Mouse (Mus musculus): ENCODE measurements around the gene Coa6. TPM values are rescaled to one million over a fixed set of nuclear protein-coding genes. Genes with fewer than 3 reads are reported as not detected.
A peak's percentile ranks its signal among the peaks of the same experiment; 100 is the strongest.

Coa6 gene
- polyA plus RNA-seq, 1 experiment from 2014 or later: 52.7 TPM

DNA sequence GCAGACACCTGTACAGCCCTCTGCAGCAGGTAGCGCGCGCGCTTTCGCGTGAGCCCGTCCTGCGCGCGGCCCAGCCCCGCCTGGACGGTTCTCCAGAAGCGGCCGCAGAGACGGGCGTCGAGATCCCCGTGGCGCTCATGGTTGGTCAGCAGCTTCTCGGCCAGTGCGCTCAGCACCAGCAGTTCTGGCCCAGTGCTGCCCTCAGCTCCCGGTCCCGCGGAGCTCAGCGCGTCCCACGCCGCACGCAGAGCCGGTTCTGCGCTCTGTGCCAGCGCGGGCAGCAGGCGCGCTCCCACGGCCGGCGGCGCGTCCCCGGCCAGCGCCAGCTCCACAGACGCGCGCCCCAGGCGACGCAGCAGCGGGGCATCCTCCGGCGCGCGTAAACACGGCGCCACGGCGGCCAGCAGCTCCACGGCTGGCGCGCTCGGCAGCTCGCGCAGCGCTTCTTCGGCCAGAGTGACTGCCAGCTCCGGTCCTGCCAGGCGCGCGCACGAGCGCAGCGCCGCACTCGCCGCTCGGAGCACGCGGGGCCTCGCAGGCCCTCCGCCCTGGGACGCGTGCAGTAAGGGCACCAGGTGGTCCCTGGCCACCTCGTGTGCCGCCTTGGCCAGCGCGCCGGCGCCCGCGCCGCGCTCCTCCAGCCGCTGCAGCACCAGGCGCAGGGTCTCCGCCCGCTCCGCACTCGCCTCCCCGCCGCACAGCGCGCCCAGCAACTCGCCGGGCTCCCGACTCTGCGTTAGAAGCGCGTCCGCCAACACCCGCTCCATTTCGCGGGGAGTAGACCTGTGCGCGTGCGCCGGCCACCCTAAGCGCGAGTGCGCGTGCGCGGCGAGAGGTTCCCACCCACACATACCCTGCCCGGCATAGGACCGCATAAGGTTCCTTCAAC lies 52.2 kb downstream of the Coa6 start, which contains the start of gene Tarbp1:
Gene Tarbp1, minus strand, starts transcription at position 767 of the 889 bp plus-strand sequence.
- peak; percentile 94 for ATAC-seq (ENCODE audit: insufficient number of reproducible peaks, low FRiP score, low TSS enrichment, low read depth)

More for the DNA sequence above, 52.2 kb downstream of the Coa6 start, which contains the start of gene Tarbp1:
- under 1% methylated on average over 120 of the region's 124 CpGs for WGBS
- no peaks in the 10 kb centered on the region for H3K9me3 ChIP-seq (ENCODE audit: control insufficient read depth, low read length)
- peak within 1 kb of the TSS; percentile 70 for H3K27ac ChIP-seq (replicated peaks; ENCODE audit: low read depth, low read length)
- H3K9ac ChIP-seq (ENCODE audit: low read length): peak within 1 kb of the TSS; percentile 78
- H3K27me3 ChIP-seq (ENCODE audit: control insufficient read depth, insufficient read depth, low read length): no peaks in the 10 kb centered on the region
- H3K4me1 ChIP-seq (ENCODE audit: control insufficient read depth, insufficient read depth, low read length): peaks cover 8% of the 10 kb centered on the region
- 0 out of 2 replicates have a peak, but pooled peaks cover 2% of the 10 kb centered on the region for H3K36me3 ChIP-seq (ENCODE audit: control insufficient read depth, insufficient read depth, low read length)
- peak within 1 kb of the TSS; percentile 85 for H3K4me3 ChIP-seq (ENCODE audit: low read depth, low read length)
- DNase-seq (ENCODE audit: low spot score): peak; percentile 94
- peak within 1 kb of the TSS; percentile 76 for H3K4me2 ChIP-seq (ENCODE audit: low read depth, severe bottlenecking)

Other genes with a start within 250 kb of the Coa6 start
- gene Slc35f3, start 124.0 kb upstream of the Coa6 start, polyA plus RNA-seq (2014; fragmentation: Nextera tagmentation; extraction: Ambion mirVana): not detected in 2 replicates
- gene Tarbp1, start 52.5 kb downstream of the Coa6 start, polyA plus RNA-seq (2014; fragmentation: Nextera tagmentation; extraction: Ambion mirVana): 3.8 and 4.1 TPM in 2 replicates
- 4.9 and 5.6 TPM in 2 replicates for gene Irf2bp2, start 171.5 kb downstream of the Coa6 start, polyA plus RNA-seq (2014; fragmentation: Nextera tagmentation; extraction: Ambion mirVana)

Measured in limb, embryonic 11.5 days (tissue).